Mouse (Mus musculus) stomach, postnatal 0 days (tissue): ENCODE measurements around the gene Ambra1.

ENCODE experiments used
- CTCF ChIP-seq: IDR thresholded peaks from 2 replicates; pipeline ENCODE4 v1.5.1; 2016; ENCODE audit warnings: antibody characterized with exemption, low read depth, mild to moderate bottlenecking, moderate library complexity
- EP300 ChIP-seq: optimal IDR thresholded peaks from 2 replicates; pipeline ENCODE3; 2016; ENCODE audit warnings: antibody characterized with exemption

DNA sequence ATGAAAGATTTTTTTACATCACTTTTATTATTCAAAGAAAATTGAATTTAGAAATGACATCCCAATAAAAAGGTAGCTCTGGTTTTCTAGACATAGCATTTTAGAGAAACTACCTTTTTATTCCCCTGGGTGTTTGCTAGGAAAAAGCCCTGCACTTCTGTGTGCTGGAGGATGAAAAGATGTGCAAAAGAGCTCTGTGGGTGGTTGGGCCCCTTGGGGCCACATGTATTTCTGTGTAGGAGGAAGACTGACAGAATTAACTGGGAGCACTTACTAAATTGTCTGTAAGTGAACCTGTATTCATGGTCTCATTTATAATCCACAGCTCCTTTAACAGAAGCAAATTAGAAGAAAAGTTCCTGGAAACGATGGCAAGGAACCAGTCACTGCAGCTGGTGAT, 114.2 kb downstream of the Ambra1 start:
- TF ChIP-seq CTCF (no peak), EP300 (no peak)
